Mouse (Mus musculus): Measurements from ENCODE around the gene Qsox1.

DNA sequence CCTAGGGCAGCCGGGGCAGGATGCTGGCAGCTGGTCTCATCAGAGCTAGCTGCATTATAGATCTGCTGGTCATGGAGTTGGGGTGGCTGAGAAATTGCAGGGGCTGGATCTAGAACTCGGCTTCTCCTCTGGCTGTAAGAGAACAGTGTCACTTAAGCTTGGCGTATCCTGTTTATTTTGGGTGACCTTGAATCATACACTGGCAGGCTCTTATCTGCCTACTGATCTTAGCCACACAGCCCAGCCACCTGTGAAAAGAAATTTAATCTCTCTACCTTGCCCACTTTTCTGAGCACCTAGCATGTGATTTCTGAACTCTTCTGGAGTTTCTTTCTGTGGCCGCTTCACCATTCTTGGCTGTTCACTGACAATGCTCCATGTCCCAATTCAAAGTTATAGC, 30.8 kb upstream of the Qsox1 start:
- TF ChIP-seq CTCF (IDR thresholded peaks at IDR 0.05; ENCODE audit: borderline replicate concordance, extremely low read depth, insufficient read depth, insufficient read length) = no peak
- no peak for TF ChIP-seq POLR2A (IDR thresholded peaks at IDR 0.05; ENCODE audit: borderline replicate concordance, extremely low read depth, insufficient read depth, insufficient read length, poor library complexity, severe bottlenecking)

All from brain, embryonic 14.5 days (tissue).